Mouse (Mus musculus): ENCODE measurements at regions not wholly inside any gene's neighbourhood (a gene's known extent, or its start where the extent isn't known, plus 50 kb on each side); places are given as distances from the start of the nearest gene placed in this dataset.
A peak's percentile ranks its signal among the peaks of the same experiment; 100 is the strongest.

DNA sequence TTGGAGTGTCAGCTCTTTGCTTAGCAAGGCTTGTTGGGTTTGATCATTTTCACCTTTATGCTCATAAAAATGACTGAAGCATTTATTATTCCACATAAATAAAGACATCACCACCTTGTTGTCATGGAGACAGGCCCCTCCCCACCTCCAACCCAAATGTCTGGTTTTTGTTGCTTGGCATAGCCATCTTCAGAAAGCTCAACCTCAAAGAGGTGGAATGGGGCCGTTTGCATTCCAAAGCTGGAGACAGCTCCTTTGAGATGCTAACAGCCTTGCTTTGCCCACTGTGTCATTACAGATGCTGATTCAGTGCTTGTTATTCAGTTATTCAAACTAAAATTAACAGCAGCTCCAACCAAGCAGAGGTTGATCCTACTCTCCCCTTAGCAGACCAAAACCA lies 51.9 kb upstream of the Lgalsl start:
- intact Hi-C loops (cut with DNase I): no loop called here
- no peak for DNase-seq (ENCODE audit: extremely low spot score in 1 of 2, low spot score in 2 of 2)

DNA sequence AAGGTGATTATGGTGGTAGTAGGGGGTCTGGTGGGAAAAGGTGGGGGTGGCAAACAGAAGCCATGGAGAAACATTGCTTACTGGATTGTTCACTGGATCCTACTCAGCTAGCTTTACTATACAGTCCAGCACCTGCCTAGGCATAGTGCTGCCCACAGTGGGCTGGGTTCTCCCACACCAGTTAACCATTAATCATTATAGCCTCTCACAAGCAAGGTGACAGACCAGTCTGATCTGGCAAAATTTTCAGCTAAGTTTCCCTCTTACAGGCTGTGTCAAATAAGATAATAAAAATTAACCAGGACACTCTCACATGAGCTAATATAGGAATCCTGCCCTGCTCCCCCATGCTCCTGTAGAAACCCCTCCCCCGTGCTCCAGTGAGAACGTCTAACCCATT lies 53.1 kb upstream of the Lgalsl start:
- intact Hi-C loops (cut with DNase I): no loop called here
- no peak for DNase-seq (ENCODE audit: extremely low spot score in 1 of 2, low spot score in 2 of 2)

DNA sequence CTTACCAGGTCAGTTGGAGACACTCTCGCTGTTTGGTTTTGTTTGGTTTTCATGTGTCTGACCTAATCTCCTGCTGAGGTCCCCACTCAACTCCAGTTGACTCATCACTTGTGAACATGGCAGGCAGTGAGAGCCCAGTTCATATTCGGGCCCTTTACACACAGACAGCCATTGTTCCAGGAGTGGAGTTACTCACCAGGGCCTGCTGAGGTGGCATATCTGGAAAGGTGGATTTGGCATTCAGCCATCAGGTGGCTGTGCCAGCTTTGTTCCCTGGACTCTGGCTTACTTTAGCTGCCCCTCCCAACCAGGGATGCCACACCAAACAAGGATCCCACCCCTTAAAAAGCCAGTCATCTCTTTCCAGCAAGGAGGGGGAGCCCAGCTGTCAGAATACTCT lies 56.2 kb upstream of the Lgalsl start:
- intact Hi-C loops (cut with DNase I): no loop called here
- DNase-seq (ENCODE audit: extremely low spot score in 1 of 2, low spot score in 2 of 2): no peak

DNA sequence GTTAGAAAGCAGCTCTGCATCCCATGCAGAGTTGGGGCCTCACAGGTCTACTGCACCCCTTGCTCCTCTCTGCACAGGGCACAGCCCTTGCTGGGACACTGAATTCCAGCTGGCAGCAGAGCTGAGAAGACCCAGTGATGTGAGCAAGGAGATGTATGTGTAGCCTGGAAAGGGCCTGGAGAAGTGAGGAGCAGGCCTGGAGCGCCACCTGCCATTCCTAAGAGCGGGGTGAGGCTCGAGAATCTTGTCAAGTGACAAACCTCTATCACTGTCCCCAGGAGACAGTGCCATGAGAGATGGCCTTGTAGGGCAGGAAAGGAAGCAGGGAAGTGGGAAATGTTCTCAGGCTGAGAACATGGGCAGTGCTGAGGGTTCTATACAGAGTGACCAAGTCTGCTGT lies 59.6 kb upstream of the Lgalsl start:
- intact Hi-C loops (cut with DNase I): no loop called here
- DNase-seq (ENCODE audit: extremely low spot score in 1 of 2, low spot score in 2 of 2): no peak

DNA sequence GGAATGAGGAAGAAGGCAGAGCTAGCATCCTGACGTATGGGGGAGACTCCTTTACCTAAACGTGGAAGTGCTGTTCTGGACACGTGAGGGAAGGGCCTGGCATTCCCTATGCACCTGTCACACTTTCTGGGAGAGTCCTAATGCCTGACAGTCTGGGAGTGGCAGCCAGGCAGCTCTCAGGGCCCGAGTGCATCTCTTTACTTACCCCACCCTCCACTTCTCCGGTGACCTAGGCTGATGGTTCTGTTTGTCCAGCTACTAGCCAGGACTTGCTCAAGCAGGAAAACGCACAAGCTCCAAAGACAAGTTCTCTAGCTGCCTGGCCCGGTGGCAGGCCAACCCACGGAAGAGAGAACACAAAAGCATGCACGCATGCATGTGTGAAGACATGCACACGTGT lies 60.9 kb upstream of the Lgalsl start:
- intact Hi-C loops (cut with DNase I): no loop called here

DNA sequence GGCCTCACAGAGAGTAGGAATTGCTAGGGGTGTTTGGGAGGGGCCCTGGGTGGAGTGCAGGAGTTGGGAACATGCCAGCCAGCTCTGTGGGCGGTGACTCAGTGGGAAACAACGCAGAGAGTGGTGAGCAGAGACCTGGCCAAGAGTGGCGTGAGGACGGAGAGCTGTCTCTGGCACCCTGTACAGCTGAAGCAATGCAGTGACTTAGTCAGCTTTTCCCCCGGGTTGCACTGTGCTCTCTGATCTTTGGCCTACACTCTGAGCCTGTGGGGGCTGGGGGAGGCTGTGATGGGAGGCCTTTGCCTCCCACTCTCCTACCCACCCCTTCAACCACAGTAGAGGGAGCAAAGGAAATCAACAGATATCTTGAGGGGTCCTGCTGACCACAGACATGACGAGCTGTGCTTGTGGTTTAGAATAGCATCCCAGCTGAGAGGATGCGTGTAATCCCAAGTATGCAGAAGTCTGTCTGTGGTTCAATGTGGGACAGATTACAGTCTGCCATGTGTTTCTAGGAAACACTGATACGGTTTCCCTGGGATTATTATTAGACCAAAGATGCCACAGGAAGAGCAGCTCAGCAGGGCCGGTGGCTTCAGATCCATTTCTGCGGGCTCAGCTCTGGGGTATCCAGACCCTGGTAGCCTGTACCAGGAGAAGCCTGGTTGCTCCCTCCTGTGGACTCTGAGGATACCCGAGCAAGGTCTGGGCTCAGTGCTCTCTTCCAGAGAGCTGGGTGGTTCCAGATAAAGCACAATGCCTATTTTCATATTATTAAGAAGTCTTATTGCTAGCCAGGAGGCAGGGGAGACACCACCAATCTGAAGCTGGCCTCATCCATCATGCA lies 65.6 kb upstream of the Lgalsl start:
- DNase-seq (ENCODE audit: extremely low spot score in 1 of 2, low spot score in 2 of 2): peak in 1 of 2 experiments; percentile 51
- intact Hi-C loops (cut with DNase I): no loop called here

More for the DNA sequence above, 60.9 kb upstream of the Lgalsl start:
- DNase-seq (ENCODE audit: extremely low spot score in 1 of 2, low spot score in 2 of 2): no peak

DNA sequence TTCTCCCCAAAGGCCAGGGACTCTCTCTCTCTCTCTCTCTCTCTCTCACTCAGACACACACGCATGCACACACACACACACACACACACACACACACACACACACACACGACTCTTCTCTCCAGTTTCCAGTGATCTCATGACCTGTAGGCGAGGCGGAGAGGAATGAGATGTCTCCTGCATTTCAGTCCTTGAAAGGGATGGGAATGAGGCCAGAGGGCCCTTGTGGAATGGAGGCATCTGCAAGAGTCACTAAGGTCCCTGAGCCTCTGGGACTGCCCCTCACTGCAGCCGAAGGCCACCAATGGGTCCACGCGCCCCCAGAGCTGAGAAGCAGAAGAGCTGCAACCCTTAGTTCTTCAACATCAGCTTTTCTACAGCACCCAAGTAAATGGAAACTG lies 66.6 kb upstream of the Lgalsl start:
- DNase-seq (ENCODE audit: extremely low spot score in 1 of 2, low spot score in 2 of 2): no peak
- intact Hi-C loops (cut with DNase I): no loop called here

DNA sequence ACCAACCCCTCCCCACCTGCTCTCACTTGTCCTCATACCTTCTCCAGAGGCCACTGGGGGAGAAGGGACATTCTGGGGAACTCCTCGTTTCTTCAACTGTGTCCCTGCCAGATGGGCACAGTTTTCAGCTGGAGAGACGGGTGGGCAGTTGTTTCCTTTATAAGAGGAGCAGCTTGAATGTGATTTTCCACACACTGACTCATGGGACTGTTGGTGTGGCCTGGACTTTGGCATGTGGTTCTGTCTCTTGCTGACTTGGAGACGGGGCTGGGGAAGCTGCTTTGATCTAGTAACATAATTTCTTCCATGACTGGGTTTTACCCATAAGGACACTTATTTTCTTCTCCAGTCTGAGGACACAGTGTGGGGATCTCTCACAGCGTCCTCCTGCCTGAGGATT lies 67.7 kb upstream of the Lgalsl start:
- intact Hi-C loops (cut with DNase I): no loop called here
- no peak for DNase-seq (ENCODE audit: extremely low spot score in 1 of 2, low spot score in 2 of 2)

DNA sequence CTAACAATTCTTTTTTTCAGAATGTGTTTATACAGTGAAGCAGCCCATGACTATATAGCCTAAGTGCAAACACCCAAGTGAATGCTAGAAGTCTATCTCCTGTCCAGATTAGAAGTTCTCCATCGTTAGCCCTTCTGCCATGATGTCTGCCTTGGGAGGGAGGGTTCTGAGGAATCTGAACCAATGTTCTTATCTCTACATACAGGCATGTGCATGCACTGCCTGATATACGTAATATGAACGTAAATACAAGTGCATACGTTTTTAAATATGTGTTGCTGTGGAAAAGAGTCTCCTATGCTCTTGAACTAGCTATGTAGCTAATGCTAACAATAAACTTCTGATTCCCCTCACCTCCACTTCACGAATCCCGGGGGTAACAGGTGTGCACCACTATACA lies 68.9 kb upstream of the Lgalsl start:
- intact Hi-C loops (cut with DNase I): no loop called here
- DNase-seq (ENCODE audit: extremely low spot score in 1 of 2, low spot score in 2 of 2): no peak

DNA sequence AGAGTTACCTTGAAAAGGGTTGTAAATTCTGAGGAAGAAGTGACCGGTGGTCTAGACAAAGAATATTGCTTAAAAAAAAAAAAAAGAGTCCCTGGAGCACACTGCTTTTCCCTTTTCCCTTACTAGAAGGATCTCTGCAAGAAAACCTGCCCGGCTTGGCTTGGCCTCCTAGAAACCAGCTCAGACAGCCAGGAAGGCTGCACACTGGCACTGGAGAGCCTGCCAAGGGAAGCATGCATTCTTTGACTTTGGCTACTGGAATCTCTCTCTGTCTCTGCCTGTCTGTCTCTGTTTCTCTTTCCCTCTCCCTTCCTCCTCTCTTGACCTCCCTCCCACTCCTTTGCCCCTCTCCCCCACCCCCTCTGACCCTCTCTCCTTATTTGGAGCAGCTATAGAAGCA lies 71.1 kb upstream of the Lgalsl start:
- intact Hi-C loops (cut with DNase I): no loop called here
- DNase-seq (ENCODE audit: extremely low spot score in 1 of 2, low spot score in 2 of 2): peak in 1 of 2 experiments; percentile 31

DNA sequence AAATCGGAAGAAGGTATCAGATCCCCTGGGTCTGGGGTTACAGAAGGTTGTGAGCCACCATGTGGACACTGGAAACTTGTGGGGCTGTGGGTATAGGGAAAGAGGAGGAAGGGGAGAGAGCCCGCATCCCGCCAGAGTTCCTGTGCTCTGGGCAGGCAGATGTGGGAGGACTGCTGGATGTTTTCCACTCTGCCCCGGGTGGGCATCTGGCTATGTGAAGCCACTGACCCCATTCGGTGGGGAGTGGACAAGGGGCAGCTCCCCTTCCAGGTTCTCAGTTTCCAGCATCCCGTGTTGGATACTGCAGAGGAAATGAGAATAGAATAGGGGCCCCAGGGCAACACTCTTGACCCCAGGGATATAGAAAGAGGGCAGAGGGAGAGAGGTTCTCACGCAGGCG lies 72.1 kb upstream of the Lgalsl start:
- no peak for DNase-seq (ENCODE audit: extremely low spot score in 1 of 2, low spot score in 2 of 2)
- intact Hi-C loops (cut with DNase I): no loop called here

DNA sequence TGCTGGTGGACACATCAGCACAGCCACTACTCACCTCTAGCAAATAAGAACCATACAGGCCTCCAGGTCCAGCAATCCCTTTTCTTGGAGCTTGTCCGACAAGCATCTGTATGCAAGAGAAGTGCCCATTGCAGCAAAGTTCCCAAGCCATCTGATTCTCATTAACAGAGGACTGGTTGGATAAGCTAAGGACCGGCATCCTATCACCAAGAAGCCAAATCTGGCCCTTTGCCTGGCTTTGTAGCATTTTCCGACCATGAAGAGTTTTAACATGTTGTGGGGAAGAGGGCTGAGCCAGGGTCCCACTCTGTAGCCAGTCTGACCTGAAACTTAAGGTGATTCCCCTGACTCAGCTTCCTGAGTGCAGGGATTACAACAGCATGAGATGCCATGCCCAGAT lies 77.1 kb upstream of the Lgalsl start:
- DNase-seq (ENCODE audit: extremely low spot score in 1 of 2, low spot score in 2 of 2): no peak
- intact Hi-C loops (cut with DNase I): no loop called here

DNA sequence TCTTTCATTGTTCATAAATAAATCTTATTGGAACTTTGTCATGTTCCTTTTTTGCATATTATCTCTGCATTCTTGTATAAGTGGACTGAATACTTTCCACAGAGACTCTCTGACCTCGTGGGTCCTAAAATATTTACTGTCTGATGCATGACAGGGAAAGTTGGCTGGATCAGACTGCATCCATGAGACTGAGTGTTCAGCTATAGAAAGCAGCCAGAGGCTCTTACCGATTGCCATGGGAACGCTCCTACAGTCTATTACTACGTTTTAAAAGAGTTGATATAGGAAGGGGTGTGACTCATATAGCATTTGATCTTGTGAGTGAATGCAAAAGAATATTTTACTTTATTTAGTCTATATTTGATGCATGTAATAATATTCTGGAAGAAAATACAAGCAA lies 77.6 kb upstream of the Lgalsl start:
- intact Hi-C loops (cut with DNase I): no loop called here
- DNase-seq (ENCODE audit: extremely low spot score in 1 of 2, low spot score in 2 of 2): no peak

DNA sequence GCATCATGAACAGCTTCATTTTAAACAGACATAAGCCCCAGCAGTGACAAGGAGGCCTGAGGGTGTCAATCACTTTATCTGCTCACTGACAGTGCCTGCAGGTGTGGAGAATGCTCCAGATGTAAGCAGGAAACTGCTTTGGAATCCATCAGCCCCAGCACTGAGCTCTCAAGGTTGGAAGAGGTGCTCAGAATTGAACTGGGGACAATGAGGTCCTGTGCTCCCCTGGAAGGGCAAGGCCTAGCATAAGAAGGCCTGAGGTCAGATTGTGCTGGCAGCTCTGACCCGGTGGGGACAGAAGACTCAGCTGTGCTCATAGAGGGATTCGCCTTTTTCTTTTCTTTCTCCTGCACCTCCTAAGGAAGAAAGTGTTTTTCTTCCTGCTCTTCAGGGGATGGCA lies 82.2 kb upstream of the Lgalsl start:
- intact Hi-C loops (cut with DNase I): loop anchor here (1.0 to 10.0 kb wide), 3 partner anchors 119 to 456 kb away; no protein-coding TSS in a partner anchor
- DNase-seq (ENCODE audit: extremely low spot score in 1 of 2, low spot score in 2 of 2): no peak

DNA sequence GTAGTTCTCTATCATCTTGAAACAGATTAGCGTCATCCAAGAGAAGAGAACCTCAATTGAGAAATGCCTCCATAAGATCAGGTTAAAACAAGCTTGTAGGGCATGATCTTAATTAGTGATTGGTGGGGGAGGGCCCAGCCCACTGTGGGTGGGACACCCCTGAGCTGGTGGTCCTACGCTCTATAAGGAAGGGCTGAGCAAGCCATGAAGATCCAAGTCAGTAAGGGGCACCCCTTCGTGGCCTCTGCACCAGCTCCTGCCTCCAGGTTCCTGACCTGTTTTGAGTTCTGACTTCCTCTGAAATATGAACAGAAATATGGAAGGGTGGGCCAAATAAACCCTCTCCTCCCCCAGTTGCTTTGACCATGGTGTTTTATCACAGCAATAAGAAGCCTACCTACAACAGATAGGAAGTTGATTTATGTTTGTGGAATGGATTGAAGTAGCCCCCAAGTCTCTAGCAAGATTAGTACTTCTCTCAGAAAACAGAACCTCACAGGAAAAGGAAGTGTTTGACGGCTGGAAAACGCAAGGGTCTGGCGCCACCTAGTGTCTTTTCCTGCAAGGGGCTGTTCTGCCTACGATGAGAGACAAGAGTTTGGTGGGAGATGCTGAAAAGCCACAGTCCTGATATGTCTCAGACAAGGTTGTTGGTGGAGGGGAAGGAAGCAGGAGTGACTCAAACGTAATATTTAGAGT lies 82.9 kb upstream of the Lgalsl start:
- intact Hi-C loops (cut with DNase I): loop anchor here (1.0 to 10.0 kb wide), 3 partner anchors 119 to 456 kb away; no protein-coding TSS in a partner anchor
- DNase-seq (ENCODE audit: extremely low spot score in 1 of 2, low spot score in 2 of 2): peak; percentile 84 to 89

DNA sequence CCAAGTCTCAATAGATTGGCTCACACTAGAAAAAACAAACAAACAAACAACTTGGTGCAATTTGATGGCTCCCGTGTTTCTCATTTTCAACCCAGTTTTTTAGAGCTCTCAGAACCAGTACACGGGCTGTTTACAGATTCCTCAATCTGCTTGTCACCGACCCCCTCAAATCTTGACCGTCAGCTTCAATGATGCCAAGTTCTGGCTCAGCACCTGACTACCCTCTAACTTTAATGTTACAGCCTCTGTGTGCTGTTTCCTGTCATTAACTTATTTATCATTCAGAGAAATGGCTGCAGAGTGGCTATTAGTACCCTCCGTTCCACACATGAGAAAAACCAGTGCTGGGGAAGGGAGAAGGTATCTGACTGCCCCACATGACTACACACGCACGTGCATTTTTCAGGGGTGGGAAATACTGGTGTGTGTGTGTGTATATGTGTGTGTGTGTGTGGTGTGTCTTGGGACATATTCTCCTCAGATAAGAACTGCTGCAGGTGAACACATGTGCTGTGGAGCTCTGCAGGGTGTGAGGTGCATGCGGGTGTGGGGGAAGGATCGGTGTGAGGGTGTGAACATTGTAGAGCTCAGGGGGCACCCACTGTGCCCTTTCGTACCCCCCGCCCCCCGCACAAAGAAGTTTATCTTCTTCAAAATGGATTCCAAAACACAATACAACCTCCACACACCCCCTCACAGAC lies 83.6 kb upstream of the Lgalsl start:
- intact Hi-C loops (cut with DNase I): loop anchor here (5.0 to 10.0 kb wide), 2 partner anchors 220 to 457 kb away; no protein-coding TSS in a partner anchor

DNA sequence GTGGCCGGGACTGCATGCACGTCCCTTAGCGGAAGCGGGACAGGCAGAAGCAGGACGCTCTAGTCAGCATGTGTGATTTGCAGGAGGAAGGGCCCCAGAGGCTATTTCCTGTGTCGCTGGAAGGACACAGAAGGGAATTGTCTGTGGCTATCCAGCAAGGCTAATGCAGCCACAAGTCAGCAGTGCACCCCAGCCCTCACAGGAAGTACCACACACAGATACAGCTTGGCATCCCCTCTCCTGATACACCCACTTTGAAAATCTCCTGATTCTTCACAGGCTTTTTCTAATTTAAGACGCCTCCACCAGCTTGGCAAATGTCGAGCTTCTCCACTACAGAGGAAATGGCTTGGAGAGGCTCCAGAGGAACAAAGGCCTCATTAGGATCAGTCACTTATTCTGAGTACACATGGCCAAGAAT lies 84.3 kb upstream of the Lgalsl start:
- DNase-seq (ENCODE audit: extremely low spot score in 1 of 2, low spot score in 2 of 2): peak; percentile 73 to 79
- intact Hi-C loops (cut with DNase I): loop anchor here (5.0 to 10.0 kb wide), 2 partner anchors 177 to 220 kb away; partner anchors contain the start of gene Peli1

More for the DNA sequence above, 83.6 kb upstream of the Lgalsl start:
- DNase-seq (ENCODE audit: extremely low spot score in 1 of 2, low spot score in 2 of 2): no peak

DNA sequence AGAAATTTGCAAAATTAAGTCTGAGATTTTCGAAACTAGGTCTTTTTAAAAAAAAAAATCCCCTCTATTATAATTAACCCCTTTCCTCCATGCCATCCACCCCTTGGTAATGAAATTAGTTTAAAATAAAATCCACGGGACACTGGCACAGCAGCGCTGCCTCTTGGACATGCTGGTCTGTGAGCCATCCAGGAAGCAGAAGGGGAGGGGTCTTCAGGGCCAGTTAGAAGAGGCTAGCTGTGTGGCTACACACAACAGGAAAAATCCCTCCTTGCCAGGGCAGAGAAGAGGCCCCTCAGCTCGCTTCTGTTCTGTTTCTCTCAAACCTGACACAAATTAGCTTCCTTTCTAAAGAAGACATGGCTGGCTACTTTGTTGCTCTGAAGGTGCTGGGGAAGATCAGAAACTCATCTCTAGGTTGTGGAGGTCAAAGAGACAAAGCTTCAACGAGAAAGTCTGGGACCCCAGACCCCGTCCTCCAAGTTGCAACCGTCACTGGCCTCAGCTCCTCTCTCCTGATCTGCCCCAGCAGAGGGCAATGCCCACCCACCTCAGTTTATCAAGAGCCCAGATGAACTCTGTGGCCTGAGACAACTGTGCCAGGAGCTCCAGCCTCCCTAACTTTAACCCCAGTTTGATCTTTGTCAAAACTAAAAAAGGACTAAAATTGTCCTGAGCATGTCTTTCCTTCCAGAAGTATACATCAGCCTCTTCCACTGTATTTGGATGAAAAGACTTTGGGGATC lies 85.0 kb upstream of the Lgalsl start:
- intact Hi-C loops (cut with DNase I): loop anchor here (2.0 to 10.0 kb wide), 3 partner anchors 176 to 263 kb away; partner anchors contain the start of gene Peli1
- DNase-seq (ENCODE audit: extremely low spot score in 1 of 2, low spot score in 2 of 2): peak in 1 of 2 experiments; percentile 38
